ENCODE assay signal across 15 mouse cellular contexts in genomic region chr9:53930906-53931305, GRCm38 (mm10). TPM values are rescaled to one million over a fixed set of nuclear protein-coding genes. Genes with fewer than 3 reads are reported as not detected.
DNase-seq lines count a peak whose midpoint lies in the region; ATAC-seq and TF ChIP-seq lines count a peak whose summit lies in the region.
"Had no signal": no experiment of that assay in that cellular context is flagged by ENCODE, and none has a peak within 500 bp of the region (broad histone marks: within the 10 kb centered on the region; RNA-seq: fewer than 3 reads in every experiment).

No protein-coding gene starts in this region.

- no peak overlapping the region for H3K4me3 ChIP-seq in kidney, postnatal 0 days (replicated peaks; ENCODE audit: low read depth, low read length)
- no peak overlapping the region for H3K4me3 ChIP-seq in embryonic facial prominence, embryonic 14.5 days (ENCODE audit: low read depth, low read length)
- H3K4me3 ChIP-seq in midbrain, embryonic 16.5 days (ENCODE audit: low read depth, low read length), result no peak overlapping the region
- no peak overlapping the region for H3K4me3 ChIP-seq in intestine, embryonic 16.5 days (ENCODE audit: low read length)

- no peak overlapping the region for H3K27ac ChIP-seq in kidney, postnatal 0 days
- H3K27ac ChIP-seq in embryonic facial prominence, embryonic 14.5 days (replicated peaks; ENCODE audit: low read depth, low read length), result no peak overlapping the region
- peak overlapping the region; percentile 65 for H3K27ac ChIP-seq in midbrain, embryonic 16.5 days (ENCODE audit: low read length)
- H3K27ac ChIP-seq in intestine, embryonic 16.5 days (ENCODE audit: low read length), result no peak overlapping the region
- H3K27ac ChIP-seq: liver, embryonic 14.5 days had no signal

- WGBS in kidney, postnatal 0 days, result 8% methylated on average over 7 of the region's 7 CpGs
- WGBS in embryonic facial prominence, embryonic 14.5 days, result 22% methylated on average over 7 of the region's 7 CpGs
- 39% methylated on average over 7 of the region's 7 CpGs for WGBS in midbrain, embryonic 16.5 days
- 23% methylated on average over 7 of the region's 7 CpGs for WGBS in intestine, embryonic 16.5 days

- no peaks in the 10 kb centered on the region for H3K27me3 ChIP-seq in kidney, postnatal 0 days (ENCODE audit: insufficient read depth, low read length)
- no peaks in the 10 kb centered on the region for H3K27me3 ChIP-seq in embryonic facial prominence, embryonic 14.5 days (replicated peaks; ENCODE audit: control insufficient read depth, insufficient read depth, low read length)
- H3K27me3 ChIP-seq in midbrain, embryonic 16.5 days (ENCODE audit: control insufficient read depth, insufficient read depth, low read depth, low read length), result no peaks in the 10 kb centered on the region
- no peaks in the 10 kb centered on the region for H3K27me3 ChIP-seq in intestine, embryonic 16.5 days (replicated peaks; ENCODE audit: control insufficient read depth, insufficient read depth, low read length)
- H3K27me3 ChIP-seq: CH12.LX had no signal

- H3K9me3 ChIP-seq in kidney, postnatal 0 days (replicated peaks; ENCODE audit: low read length), result no peaks in the 10 kb centered on the region
- no peaks in the 10 kb centered on the region for H3K9me3 ChIP-seq in embryonic facial prominence, embryonic 14.5 days (ENCODE audit: control insufficient read depth, low read length)
- H3K9me3 ChIP-seq in midbrain, embryonic 16.5 days (replicated peaks; ENCODE audit: control insufficient read depth, low read length, poor library complexity, severe bottlenecking), result no peaks in the 10 kb centered on the region
- no peaks in the 10 kb centered on the region for H3K9me3 ChIP-seq in intestine, embryonic 16.5 days (ENCODE audit: control insufficient read depth, low read length)

- no peak for TF ChIP-seq CTCF in kidney, postnatal 0 days (IDR thresholded peaks at IDR 0.05; ENCODE audit: low read depth)

- H3K9ac ChIP-seq in kidney, postnatal 0 days (ENCODE audit: low read depth, low read length), result no peak overlapping the region
- no peak overlapping the region for H3K9ac ChIP-seq in embryonic facial prominence, embryonic 14.5 days (ENCODE audit: low read depth, low read length)
- H3K9ac ChIP-seq in midbrain, embryonic 16.5 days (ENCODE audit: low read depth, low read length), result no peak overlapping the region
- no peak overlapping the region for H3K9ac ChIP-seq in intestine, embryonic 16.5 days (ENCODE audit: low read depth, low read length)
- H3K9ac ChIP-seq: liver, embryonic 14.5 days had no signal

- H3K36me3 ChIP-seq in kidney, postnatal 0 days (ENCODE audit: insufficient read depth, low read length), result no peaks in the 10 kb centered on the region
- no peaks in the 10 kb centered on the region for H3K36me3 ChIP-seq in embryonic facial prominence, embryonic 14.5 days (ENCODE audit: control insufficient read depth, insufficient read depth, low read length)
- no peaks in the 10 kb centered on the region; the same call in none of the 2 replicates for H3K36me3 ChIP-seq in midbrain, embryonic 16.5 days (ENCODE audit: control insufficient read depth, insufficient read depth, low read length)
- H3K36me3 ChIP-seq in intestine, embryonic 16.5 days (ENCODE audit: control insufficient read depth, insufficient read depth, low read length), result no peaks in the 10 kb centered on the region

- no peak overlapping the region for H3K4me2 ChIP-seq in kidney, postnatal 0 days (ENCODE audit: low read length)
- no peak overlapping the region for H3K4me2 ChIP-seq in embryonic facial prominence, embryonic 14.5 days (ENCODE audit: low read depth, low read length)
- no peak overlapping the region for H3K4me2 ChIP-seq in midbrain, embryonic 16.5 days (ENCODE audit: low read length)
- H3K4me2 ChIP-seq in intestine, embryonic 16.5 days (ENCODE audit: low read depth, low read length), result no peak overlapping the region
- H3K4me2 ChIP-seq: heart, embryonic 11.5 days had no signal

- DNase-seq in embryo, embryonic 11 days, result peak; percentile 17
- no peak for DNase-seq in embryo, embryonic 10.5 days (ENCODE audit: low spot score)
- peak; percentile 47 for DNase-seq in kidney, postnatal 0 days (ENCODE audit: low spot score)
- DNase-seq in kidney, adult 11 months, result no peak
- DNase-seq in embryonic facial prominence, embryonic 14.5 days (ENCODE audit: low spot score), result peak; percentile 87
- DNase-seq in thymus, postnatal 4 days, result no peak
- DNase-seq: cerebellum, adult 2 months; kidney, postnatal 10 days; lung, postnatal 4 days; thymus, adult 2 months had no signal

- no peak for ATAC-seq in kidney, postnatal 0 days (replicated peaks; ENCODE audit: low FRiP score, low read depth)
- ATAC-seq in embryonic facial prominence, embryonic 14.5 days (ENCODE audit: low read depth), result 0 out of 2 replicates have a peak, but pooled peaks have one; percentile 18
- ATAC-seq in midbrain, embryonic 16.5 days, result peak; percentile 58
- no peak for ATAC-seq in intestine, embryonic 16.5 days

- 0 out of 2 replicates have a peak, but pooled peaks cover under 1% of the 10 kb centered on the region for H3K4me1 ChIP-seq in kidney, postnatal 0 days (replicated peaks; ENCODE audit: insufficient read depth, low read length)
- peaks cover 9% of the 10 kb centered on the region; the same call in 1 of the 2 replicates for H3K4me1 ChIP-seq in embryonic facial prominence, embryonic 14.5 days (ENCODE audit: control insufficient read depth, insufficient read depth, low read length)
- H3K4me1 ChIP-seq in midbrain, embryonic 16.5 days (ENCODE audit: control insufficient read depth, insufficient read depth, low read length), result peaks cover 4% of the 10 kb centered on the region; the same call in 1 of the 2 replicates
- H3K4me1 ChIP-seq in intestine, embryonic 16.5 days (ENCODE audit: control insufficient read depth, insufficient read depth, low read length), result no peaks in the 10 kb centered on the region

RNA-seq across cellular contexts. Expression of gene Elmod1, which starts 44.2 kb away (rescaled TPM):
- 0.33 and 0.48 TPM in 2 replicates for polyA plus RNA-seq in kidney, postnatal 0 days (2015; fragmentation: Nextera tagmentation; extraction: Ambion mirVana)
- polyA plus RNA-seq in embryonic facial prominence, embryonic 14.5 days (2014; fragmentation: Nextera tagmentation; extraction: Ambion mirVana), result 0.60 and 0.97 TPM in 2 replicates
- polyA plus RNA-seq in midbrain, embryonic 16.5 days (2015; fragmentation: Nextera tagmentation; extraction: Ambion mirVana), result 19.3 and 19.4 TPM in 2 replicates
- polyA plus RNA-seq in intestine, embryonic 16.5 days (2015; fragmentation: Nextera tagmentation; extraction: Ambion mirVana), result 0.37 and 0.56 TPM in 2 replicates
- polyA plus RNA-seq: heart, embryonic 11.5 days had no signal

Comparison
In these comparisons a context has a peak if more than half of its experiments do, and no peak if none do; other contexts are left out.
1. DNase-seq: peak in embryo, embryonic 11 days (single experiment), kidney, postnatal 0 days (single experiment) and embryonic facial prominence, embryonic 14.5 days (single experiment); none in embryo, embryonic 10.5 days (single experiment), kidney, adult 11 months (single experiment) and thymus, postnatal 4 days (single experiment).
2. ATAC-seq: peak in embryonic facial prominence, embryonic 14.5 days (single experiment) and midbrain, embryonic 16.5 days (single experiment); none in kidney, postnatal 0 days (single experiment) and intestine, embryonic 16.5 days (single experiment).
3. RNA of gene Elmod1, which starts 44.2 kb away (polyA plus RNA-seq): 19.3 to 19.4 TPM in midbrain, embryonic 16.5 days; 0.60 to 0.97 TPM in embryonic facial prominence, embryonic 14.5 days, 0.37 to 0.56 TPM in intestine, embryonic 16.5 days and 0.33 to 0.48 TPM in kidney, postnatal 0 days; every median in the first group is over 10 times any median in the second.